Mouse (Mus musculus): ENCODE data around the gene Tldc2.
A peak's percentile ranks its signal among the peaks of the same experiment; 100 is the strongest.

Tldc2 gene

DNA sequence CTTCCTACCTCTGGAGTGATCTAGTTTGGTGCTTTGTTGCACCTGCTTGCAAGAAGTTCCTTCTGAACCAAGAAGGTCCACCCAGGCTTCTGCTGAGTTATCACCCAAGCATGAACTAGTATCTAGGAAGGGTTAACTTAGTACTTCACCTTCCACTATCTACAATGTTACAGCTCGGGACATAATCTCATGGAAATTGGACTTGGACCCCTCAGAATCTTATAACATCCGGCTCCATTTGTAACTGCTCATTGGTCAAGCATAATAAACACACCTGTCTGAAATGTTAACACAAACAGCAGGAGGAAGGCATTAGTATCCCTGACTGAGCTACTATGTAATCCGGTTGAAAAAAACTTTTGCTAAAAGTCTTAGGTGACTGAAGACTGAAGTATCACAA is 40.5 kb downstream of the Tldc2 start:
- DNase-seq (ENCODE audit: low spot score) = no peak

DNA sequence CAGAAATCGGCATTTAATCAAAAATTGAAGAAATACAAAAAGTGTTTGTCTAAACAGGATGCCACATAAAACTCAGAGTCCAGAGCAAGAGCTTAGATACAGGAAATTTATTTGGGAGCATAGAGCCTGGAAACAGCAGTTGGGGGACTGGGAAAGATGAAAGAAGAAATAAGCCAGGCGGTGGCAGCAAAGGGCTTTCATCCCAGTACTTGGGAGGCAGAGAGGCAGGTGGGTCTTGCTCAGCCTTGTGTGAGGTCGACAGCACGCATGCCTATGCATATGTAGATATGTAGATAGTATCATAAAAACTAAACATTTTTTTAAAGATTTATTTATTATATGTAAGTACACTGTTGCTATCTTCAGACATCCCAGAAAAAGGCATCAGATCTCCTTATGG is 41.2 kb downstream of the Tldc2 start:
- no peak for DNase-seq (ENCODE audit: low spot score)

DNA sequence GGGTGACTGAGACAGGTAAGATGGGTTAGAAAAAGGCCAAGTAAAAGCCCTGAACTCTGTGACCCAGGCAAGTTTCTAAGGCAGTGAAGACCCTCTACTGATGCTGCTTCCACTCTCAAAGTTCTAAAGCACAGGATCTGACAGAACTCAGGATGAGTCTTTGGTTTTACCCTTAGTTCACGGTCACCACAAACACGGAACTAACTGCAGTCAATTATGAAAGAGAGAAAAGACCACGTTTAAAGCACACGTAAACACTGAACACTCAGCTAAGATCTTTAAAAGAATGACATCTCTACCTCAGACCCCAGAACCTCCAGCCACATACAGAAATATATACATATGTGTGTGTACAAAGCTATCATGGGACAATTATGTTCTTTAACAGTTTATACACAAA is 42.2 kb downstream of the Tldc2 start:
- DNase-seq (ENCODE audit: low spot score) = no peak

DNA sequence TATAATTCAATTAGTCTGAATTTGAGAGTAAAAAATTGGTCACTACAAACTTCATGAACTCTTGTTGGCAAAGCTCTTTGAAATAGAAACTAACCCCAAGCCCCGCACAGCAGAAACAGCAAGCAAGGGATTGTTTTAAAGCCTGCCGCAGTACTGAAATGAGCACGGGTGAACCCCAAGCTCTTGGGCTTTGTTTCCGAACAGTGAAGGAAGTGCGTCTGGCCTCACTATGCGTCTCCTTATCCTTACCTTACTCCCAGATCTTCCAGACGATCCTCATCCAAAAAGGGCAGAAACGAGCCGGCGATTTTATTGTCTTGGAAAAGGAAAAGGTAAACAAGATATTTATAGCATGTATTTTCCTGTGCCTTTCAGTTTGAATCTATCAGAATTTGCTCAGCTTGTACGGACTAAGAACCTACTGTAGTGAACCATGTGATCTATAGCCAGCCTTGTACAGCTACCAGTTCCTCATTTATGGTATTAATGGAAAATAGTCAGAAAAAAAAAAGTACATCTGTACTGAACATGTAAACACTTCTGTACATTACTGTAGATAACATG is 42.8 kb downstream of the Tldc2 start:
- no peak for DNase-seq (ENCODE audit: low spot score)

DNA sequence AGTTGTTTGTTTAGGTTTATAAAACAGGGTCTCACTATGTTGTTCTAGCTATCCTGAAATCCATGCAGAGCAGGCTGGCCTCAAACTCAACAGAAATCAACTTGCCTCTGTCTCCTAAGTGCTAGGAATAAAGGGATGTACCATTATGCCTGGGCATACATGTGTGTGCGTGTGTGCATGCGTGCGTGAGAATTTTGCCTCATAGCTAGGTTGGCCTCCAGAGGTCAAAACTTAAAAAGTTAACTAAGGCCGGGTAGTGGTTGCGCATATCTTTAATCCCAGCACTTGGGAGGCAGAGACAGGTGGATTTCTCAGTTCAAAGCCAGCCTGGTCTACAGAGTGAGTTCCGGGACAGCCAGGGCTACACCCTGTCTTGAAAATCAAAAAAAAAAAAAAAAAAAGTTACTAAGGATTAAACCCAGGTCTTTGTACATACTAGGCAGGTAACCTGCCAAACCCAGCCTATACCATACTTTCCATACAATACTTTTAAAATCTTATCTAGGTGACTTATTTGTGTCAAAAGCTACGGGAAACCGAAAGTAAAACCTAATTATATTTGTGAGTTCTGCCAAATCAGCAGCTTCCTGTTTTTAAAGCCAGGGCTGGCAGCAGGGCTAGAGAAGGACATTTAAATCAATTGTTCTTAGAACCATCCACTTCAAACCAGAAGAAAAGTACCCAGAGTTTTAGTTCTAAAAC is 44.1 kb downstream of the Tldc2 start:
- no peak for DNase-seq (ENCODE audit: low spot score)

DNA sequence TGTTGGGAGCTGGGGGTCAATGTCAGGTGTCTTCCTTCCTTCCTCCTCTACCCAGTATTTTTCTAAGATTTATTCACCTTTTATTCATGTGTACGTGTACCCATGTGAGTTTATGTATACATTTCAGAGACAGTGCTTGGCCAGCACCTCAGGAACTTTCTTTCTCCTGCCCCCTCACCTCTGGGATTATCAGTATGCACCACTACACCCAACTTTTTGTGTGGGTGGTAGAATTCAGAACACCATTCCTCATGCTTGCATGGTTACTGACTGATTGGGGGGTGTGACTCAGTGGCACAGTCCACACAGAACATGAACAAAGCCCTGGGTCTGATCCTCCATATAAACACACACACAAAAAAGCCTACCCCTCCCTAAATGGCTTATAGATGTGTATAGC is 45.2 kb downstream of the Tldc2 start:
- DNase-seq (ENCODE audit: low spot score) = no peak

DNA sequence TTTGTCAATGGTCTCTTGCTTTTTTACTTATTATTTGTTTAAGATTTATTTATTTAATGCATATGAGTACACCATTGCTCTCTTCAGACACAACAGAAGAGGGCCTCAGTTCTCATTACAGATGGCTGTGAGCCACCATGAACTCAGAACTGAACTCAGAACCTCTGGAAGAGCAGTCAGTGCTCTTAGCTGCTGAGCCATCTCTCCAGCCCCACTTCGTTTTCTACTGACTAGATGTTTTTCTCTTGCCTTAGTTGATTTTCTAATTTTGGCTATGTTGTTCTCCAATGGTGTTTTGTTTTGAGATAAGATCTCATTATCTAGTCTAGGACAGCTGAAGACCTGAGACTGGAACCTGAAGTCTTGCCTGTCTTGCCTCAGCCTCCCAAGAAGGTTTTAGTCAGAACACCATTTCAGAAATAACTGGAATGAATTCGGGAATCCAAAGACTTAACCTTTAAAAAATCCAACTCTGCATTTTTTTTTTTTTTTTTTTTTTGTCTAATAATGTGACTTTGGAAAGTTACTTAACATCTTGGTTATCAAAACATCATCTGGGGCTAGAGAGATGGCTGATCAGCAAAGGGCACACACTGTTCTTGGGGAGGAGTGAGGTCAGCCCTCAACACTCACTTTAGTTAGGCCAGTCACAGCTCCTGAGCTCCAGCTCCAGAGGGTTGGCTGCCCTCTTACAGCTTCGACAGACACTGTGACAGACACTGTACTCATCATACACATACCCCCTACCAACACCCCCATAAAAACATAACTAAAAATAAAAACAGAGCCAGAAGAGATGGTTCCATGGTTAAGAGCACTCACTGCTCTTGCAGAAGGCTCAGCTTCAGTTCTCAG is 46.1 kb downstream of the Tldc2 start:
- DNase-seq (ENCODE audit: low spot score) = no peak

DNA sequence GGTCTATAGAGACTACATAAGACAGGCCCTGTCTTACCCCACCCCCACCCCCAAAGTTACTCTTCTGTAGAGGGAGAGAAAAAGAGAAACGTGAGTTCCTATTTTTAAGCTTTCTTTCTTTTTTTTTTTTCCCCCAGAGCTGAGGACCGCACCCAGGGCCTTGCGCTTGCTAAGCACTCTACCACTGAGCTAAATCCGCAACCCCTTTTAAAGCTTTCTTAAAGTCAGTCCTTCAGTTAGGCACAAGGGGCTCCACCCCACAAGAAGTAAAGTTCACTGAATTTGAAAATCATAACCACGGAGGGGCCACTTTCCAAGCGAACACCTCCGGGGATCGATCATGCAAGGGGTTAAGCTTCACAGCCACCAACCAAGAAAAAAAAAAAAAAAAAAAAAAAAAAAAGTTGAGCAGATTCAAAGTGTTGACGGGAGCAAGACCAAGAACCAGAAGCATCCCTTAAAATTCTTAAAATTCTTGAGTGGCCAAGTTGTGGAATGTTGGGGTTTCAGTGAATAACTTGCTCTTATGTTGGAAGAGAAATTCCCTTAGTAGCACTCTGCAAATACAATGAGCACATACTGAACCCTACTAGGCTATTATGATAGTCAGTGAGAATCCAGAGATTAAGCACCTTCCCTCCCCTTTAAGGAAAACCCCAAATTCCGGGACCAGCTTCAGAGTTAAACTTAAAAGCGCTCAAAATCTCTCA is 47.1 kb downstream of the Tldc2 start:
- DNase-seq (ENCODE audit: low spot score) = no peak

DNA sequence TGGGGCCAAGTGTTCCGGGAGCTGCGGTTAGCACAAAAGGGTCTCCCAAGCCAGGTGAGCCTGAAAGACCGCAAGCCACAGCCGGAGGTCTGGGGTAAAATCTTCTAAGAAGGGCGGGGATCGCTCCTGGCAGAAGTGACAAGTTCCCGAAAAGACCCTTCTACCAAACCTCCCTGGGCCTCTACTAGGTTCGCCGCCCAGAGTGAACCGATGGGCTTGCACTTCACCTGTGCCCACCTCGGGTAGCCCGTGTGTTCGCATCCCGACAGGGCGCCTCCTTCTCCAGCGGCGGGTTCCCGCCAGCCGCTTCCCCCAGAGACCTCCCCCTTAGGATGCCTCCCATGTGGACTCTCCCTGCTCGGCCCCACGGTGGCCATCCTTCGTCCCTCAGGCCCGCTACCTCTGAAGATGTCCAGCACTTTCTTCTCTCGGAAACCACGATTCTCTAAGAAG is 47.6 kb downstream of the Tldc2 start:
- no peak for DNase-seq (ENCODE audit: low spot score)

DNA sequence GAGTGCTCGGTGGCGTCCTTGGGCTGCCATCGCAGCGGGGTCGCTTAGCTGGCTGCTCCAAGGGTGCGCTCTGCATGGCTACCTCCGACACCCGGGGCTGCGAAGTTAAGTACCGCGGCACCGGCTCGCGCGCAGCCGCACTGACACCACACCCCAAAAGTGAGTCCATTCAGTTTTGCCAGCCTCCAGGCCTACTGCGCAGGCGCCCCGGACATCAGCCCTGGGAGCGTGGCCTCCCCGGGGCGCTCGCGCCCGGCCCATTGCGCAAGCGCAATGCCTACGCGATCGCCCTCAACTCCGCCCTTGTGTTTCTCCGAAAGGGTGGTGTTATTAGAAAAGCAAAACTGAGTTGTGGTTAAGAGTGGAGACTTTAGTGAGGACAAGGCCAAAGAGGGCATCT is 48.2 kb downstream of the Tldc2 start, which contains the start of gene Samhd1:
Gene Samhd1, minus strand, starts transcription at position 252 of the 400 bp plus-strand sequence.
- DNase-seq (ENCODE audit: low spot score) = peak; percentile 94

DNA sequence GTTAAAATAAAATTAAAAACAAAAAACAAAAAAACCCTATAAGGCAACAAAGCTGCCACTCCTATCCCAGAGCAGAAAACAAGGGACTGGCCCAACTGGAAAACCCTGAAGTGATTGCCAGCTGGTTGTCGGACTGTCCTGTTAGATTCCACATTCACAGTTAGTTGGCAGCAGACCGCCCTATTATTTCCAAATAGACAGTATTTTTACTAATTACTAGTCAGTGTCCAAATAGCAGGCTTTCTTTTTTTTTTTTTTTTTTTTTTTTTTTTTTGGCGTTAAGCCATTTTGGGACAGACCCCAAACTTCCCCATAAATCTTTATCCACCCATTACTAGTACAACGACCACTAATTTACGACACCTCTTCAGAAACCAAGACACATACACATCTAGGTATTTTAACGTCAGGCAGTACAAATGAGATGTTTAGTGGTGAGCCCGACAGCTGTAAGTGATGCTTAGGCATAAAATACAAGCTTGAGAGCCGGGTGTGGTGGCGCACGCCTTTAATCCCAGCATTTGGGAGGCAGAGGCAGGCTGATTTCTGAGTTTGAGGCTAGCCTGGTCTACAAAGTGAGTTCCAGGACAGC is 48.8 kb downstream of the Tldc2 start:
- DNase-seq (ENCODE audit: low spot score) = no peak

DNA sequence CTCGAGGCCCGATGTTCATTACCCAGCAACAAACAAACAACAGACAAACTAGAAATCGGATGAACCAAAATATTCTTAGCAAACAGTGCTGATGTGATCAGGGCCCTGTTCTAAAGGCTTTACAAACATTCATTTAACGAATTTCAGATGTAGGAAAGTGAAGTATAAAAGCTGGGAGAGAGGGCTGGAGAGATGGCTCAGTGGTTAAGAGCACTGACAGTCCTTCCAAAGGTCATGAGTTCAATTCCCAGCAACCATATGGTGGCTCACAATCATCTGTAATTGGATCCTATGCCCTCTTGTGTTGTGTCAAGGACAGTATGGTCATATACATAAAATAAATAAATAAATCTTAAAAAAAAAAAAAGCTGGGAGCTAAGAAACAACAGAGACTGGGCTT is 49.3 kb downstream of the Tldc2 start:
- DNase-seq (ENCODE audit: low spot score) = no peak

DNA sequence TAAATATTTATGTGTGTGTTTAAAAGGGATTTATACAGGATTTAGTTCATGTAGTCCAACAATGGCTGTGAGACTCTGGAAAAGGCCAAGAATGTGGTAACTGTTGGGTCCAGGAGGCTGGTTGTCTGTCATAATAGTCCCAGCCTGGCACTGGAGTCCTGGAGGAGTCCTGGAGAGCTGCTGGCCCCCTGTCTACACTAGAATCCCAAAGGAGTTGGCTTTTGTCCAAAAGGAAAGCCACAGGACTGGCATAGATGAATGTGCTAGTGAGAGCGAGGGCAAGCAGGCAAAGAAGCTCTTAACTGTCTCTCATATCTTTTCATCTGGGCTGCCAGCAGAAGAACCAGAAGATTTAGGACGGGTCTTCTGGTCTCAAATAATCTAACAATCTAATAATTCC is 49.8 kb downstream of the Tldc2 start:
- no peak for DNase-seq (ENCODE audit: low spot score)

DNA sequence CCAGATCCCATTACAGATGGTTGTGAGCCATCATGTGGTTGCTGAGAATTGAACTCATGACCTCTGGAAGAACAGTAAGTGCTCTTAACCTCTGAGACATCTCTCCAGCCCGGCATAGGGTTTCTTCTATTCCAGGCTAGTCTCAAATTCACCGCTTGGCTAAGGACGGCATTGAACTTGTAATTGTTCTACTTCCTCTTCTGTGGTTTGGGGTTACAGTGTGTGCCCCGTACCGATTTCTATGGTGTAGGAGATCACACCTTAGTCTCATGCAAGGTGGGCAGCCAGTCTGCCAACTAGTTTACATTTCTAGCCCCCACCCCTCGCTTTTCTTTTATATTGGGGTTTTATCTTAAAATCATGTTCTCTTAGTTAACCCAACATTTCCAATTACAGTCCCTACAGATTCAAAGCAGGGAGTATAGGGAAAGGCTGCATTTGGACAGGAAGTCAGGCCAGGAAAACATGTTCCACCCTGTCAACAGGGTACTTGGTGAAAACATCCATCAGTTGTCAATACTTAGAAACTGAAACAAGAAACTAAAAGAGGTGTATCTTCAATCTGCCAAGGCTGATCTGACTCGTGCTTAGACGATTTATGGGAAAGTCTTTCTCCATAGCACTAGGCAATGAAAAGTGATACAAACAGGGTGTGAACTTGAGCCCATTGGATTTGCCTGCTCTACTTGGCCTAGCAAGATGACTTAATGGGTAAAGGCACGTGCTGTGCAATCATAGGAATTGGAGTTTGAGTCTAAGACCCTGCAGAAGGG is 51.3 kb downstream of the Tldc2 start:
- DNase-seq (ENCODE audit: low spot score) = no peak

DNA sequence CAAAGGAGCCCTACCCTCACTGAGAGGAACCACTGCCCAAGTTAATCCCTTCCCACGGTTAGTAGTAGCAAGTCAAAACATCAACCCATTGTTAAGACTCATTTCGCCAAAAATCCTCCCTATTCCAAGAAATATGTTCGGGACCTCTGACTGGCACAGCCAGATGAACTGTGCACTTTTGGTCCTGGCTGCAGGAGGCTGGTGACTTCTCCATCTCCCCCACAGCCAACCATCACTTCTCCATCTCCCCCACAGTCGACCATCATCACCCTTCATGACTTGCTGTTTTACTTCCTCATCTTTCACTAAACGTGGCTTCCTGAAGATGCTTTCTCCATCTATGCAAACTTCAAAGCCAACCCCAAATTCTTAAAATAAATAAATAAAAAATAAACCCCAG is 52.0 kb downstream of the Tldc2 start:
- DNase-seq (ENCODE audit: low spot score) = no peak

DNA sequence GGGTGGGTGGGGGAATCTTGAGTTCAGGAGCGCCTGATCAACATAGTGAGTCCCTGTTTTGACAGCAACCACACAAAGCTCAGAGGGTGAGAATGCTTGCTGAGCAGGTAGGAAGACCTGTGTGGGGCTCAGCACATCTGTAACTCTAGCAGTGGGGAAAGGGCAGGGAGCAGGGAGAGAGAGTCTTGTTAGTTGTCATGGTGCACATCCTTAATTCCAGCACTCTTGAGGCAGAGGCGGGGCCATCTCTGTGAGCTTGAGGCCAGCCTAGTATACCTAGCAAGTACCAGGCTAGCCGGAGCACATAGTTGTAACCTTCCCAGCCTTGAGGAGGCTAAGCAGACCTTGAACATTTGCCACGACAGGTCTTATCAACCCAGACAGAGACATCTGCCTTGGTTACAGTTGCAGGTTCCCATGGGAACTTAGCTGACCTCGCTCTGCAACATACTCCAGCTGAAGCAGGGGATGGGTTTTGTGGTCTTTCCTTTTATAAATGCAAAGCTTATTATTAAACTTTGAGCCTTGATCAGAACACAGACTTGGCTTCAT is 52.5 kb downstream of the Tldc2 start:
- no peak for DNase-seq (ENCODE audit: low spot score)

DNA sequence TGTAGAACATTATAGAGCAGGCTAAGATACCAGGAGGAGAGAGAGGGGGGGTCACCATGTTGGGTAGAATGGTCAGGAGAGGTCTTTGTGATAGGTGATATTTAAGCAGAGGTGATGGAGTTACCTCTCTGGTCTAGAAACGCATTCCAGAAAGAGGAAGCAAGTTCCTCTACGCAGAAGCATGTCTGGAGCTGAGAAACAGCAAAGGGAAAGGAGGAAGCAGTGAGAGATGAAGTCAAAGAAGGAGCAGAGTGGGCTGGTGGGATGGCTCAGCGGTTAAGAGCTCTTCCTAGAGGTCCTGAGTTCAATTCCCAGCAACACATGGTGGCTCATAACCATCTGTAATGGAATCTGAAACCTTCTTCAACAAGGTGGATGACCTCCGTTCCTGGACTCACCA is 55.1 kb downstream of the Tldc2 start:
- DNase-seq (ENCODE audit: low spot score) = no peak

DNA sequence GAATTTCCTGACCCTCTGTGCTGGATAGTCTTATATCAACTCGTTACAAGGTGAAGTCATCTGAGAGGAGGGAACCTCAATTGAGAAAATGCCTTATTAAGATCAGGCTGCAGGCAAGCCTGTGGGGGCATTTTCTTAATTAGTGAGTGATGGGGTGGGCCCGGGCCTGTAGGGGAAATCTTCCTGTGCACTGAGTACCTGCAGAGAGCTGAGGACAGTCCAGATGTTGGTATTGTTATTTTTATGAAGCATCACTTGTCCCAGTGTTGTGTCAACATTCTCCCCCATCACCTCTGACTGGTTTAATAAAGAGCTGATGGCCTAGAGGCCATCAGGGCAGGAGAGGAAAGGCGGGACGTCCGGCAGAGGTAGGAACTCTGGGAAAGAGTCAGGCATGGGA is 57.3 kb downstream of the Tldc2 start:
- DNase-seq (ENCODE audit: low spot score) = no peak

DNA sequence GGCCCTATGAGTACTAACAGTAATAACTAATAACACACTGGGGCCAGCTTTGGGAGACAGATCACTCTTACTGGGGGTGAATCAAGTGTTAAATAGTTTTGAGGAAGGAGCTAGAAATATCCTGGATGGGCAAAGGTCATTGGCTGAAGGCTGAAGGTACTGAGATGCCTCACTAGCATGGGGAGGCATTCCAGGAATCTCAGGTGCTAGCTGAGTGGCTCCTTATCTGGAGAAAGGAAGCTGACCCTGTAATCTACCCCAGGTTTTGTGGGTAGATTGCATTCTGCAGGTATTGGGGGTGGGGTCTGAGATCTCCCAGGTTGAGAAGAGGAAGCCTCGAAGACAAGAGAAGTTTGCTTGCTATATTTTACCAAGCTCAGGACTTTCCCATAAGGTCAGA is 58.3 kb downstream of the Tldc2 start:
- no peak for DNase-seq (ENCODE audit: low spot score)
